Mouse (Mus musculus): ENCODE data around the gene Lao1.
"Not testable (repeated sequence)": the region's sequence is repeated elsewhere in the genome, so short reads cannot be mapped to it uniquely, and the experiment has no call there.

The Lao1 gene

DNA sequence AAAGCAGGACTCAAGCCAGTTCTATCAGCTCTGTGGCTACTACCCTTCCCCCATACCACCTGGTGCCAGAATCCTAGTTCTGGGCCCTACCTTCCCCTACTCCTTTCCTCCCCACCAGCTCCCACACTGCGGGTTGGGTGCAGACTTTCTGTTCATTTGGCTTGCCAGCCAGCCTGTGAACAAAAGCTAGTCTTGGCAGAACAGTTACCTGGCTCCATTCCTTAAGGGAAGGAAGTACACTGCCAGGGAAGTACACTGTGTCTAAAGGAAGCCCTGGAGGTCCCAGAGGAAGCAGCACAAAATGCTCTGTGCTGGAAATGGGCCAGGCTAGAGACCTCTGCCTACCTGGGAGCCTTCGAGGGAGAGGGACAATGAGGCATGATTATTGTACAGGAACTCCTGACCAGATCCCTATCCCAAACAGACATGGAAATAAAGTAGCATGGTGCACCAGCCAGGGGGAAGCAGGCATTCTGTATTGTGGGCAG lies at the start of gene Lao1:
Gene Lao1 (plus strand): TSS at position 438 of the 488 bp plus-strand sequence.
- no peak for DNase-seq

- DNase-seq: not testable (repeated sequence)
Observed at GRCm38 (mm10) chr4:118917365-118917764, 44.0 kb upstream of the Lao1 start, which contains the start of gene Olfr1329. Gene Olfr1329, minus strand, starts transcription at chr4:118917465.

GRCm38 (mm10) chr4:118931326-118931725 lies 30.1 kb upstream of the Lao1 start:
- not testable (repeated sequence) for DNase-seq

GRCm38 (mm10) chr4:118938512-118938911 lies 22.9 kb upstream of the Lao1 start, which contains the start of gene Olfr1328:
Gene Olfr1328, minus strand, starts transcription at chr4:118938612.
- no peak for DNase-seq

DNA sequence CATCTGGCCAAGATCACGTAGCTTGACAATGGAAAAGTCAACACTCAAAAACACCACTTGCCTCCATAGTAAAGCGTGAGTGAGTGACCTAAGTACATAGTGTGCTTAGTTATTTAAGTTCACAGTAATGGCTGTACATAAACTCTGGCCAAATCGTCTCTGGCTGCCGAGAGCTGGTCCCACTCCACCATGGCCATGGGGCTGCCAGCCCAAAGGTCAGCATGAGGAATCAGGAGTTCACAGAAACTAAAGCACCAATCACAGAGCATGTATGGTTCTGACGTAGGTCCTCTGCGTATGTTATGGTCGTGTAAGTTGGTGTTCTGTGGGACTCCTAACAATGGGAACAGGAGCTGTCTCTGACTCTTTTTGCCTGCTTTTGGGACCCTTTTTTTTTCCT lies 2.6 kb upstream of the Lao1 start:
- DNase-seq: no peak

DNA sequence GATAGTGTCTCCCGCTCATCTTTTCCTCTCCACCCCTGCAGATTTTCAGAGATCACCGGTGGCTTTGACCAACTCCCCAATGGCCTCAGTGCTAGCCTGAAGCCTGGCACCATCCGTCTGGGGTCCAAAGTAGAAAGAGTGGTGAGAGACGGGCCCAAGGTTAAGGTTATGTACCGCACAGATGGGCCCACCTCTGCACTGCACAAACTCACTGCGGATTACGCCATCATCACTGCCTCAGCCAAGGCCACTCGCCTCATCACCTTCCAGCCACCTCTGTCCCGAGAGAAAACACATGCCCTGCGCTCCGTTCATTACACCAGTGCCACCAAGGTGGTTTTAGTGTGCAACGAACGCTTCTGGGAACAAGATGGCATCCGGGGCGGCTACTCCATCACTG lies 6.3 kb downstream of the Lao1 start:
- no peak for DNase-seq

DNA sequence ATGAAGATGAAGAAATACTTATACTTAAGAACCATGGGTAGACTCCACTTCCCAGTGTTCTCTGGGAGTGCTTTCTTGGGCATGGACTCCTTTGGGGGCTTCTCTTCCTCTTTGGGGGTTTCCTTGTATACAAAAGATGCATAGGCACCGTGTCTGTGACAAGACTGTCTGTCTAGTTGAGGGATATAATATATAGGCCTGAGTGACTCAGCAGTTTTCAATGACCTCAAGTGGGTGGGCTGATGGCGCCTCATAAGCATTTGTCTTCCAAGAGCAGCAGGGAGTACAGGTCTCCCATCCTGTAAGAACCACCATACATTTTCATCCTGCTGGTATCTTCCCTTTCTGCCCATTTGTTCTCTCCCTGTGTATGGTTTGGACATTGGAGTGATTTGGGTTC lies 11.9 kb downstream of the Lao1 start:
- DNase-seq: no peak

DNA sequence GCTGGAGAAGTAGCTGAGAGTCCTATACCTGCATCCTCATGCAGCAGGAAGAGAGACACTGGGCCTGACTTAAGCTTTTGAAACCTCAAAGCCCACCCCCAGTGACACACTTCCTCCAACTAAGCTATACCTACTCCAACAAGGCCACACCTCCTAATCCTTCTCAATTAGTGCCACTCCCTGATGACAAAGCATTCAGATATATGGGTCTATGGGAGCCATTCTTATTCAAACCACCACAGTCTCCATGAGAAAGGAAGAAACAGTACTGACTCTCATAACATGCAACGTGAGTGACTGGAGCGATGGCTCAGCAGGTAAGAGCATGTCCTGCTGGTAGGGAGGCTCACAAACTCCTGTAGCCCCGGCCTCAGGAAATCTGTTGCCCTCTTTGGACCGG lies 23.9 kb downstream of the Lao1 start:
- no peak for DNase-seq

- DNase-seq: no peak
Observed at GRCm38 (mm10) chr4:118988535-118988934, 27.2 kb downstream of the Lao1 start.

GRCm38 (mm10) chr4:118989331-118989730 lies 28.0 kb downstream of the Lao1 start:
- DNase-seq: no peak

DNA sequence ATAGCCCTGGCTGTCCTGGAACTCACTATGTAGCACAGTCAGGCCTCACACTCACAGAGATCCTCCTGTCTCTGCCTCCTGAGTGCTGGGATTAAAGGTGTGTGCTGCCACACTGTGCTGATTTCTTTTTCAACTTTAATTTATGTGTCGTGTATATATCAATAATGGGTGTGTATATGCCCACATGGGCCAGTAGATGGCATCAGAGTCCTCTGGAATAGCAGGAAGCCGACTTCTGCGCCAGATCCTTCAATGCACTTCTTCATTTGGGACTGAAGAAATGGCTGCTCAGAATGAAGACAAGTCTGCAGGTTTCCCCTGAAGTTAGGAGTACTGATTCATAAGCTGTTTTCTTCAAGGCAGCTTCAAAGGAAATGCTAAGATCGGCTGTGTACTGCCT lies 30.4 kb downstream of the Lao1 start:
- DNase-seq: no peak

DNA sequence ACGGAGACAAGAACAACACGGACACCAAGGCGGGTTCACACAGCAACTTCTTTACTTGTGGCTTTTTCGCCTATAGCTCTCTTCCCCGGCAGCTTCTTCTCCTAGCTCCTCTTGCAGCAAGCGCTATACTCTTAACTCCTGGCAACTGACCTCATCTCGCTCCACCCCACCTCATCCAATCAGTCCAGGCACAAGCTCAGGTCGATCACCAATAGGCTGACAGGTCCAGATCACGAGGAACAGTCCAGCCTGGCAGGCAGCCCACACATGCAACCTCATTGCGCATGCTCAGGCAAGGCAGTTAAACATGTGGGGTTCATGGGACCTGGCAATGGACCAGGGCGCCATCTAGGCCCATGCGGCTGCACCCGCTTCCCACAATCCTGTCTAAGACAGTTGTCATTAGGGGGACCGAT lies 35.8 kb downstream of the Lao1 start:
- no peak for DNase-seq

GRCm38 (mm10) chr4:118999691-119000486 lies 38.5 kb downstream of the Lao1 start:
- no peak for DNase-seq

GRCm38 (mm10) chr4:119001696-119002095 lies 40.3 kb downstream of the Lao1 start:
- DNase-seq: no peak

- DNase-seq: no peak
Observed at GRCm38 (mm10) chr4:119002512-119002911, 41.1 kb downstream of the Lao1 start.

DNA sequence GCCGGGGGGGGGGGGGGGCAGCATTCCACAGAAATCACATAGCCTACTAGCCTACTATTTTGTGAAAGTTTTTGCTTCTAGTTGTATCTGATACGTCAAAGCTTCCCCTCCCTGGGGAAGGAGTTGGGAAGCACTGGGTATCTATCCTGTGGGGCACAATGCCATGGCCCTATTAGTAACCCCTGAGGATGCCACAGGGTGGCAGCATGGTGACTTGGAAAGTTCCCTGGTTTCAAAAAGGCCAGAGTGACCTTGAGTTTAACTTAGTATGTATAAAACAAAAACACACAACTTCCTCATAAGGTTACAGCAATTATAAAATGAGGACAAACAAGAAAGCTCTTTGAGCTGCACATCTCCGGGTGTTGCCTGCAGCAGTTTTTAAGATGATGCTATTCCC lies 42.8 kb downstream of the Lao1 start:
- DNase-seq: no peak

DNA sequence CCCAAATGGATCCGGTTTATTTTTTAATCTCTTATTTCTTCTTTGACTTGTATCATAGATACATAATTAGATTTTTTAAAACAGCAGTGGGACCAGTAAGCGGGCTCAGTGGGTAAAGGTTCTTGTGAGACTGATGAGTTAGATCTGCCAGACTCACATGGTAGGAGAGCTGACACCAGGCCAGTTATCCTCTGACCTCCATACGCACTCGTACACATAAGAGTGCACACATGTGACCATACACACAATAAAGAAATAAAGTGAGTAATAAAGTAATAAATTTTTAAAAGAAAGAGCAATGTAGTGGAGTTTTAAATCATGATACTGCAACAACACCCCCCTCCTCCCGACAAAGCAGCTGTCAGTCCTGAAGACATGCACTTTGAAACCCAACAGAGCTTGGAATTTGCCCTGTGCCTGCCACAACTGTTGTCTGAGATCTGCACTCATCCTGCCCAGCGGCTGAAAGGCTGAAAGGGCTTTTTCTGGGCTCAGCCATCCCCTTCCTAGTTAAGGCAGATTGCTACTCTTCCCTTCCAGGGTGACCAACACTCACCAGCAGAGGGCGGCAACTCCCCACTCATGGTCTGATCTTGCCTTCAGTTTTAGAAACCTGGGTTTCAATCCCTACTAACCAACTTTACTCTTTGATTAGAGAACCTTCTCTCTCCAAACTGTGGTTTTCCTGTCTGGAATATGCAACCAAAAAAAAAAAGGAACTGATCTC lies 43.4 kb downstream of the Lao1 start:
- DNase-seq: peak; percentile 75 to 81

DNA sequence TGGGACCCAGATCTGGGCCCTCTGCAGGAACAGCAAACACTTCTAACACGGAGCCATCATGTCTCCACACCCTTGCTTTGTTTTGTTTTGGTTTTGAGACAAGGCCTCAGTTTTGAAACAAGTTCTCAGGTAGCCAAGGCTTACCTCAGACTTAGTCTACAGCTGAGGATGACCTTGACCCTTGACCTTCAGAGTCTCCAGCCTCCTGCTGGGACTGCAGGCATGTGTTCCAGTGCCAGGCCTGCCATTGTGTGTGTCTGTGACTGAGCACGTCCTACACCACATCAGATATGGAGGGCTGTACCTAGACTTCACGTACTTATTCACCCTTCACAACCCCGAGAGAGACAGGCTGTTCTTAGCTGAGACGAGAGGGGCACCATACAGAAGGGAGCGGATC lies 46.2 kb downstream of the Lao1 start:
- DNase-seq: no peak

- no peak for DNase-seq
Observed at GRCm38 (mm10) chr4:119008476-119008875, 47.1 kb downstream of the Lao1 start.

DNA sequence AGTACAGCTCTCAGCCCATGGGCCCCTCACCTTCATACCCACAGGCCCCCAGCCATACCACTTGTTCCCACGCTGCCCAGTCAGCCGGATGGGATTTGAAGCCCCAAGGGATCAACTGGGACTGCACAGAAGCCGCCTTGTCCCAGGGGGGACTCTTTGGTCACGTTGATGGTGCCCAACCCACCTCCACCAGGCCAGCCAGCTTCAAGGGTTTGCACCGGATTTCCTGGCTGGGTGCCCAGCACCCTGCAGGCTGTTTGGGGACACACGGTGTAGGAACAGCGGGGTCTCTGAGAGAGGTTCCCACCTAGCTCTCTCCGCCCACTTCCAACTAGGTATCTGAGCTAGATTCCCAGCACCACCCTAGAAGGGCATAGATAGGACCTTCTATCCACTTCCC lies 48.4 kb downstream of the Lao1 start:
- DNase-seq: no peak

- no peak for DNase-seq
Observed at GRCm38 (mm10) chr4:119011050-119011680, 49.8 kb downstream of the Lao1 start.

DNA sequence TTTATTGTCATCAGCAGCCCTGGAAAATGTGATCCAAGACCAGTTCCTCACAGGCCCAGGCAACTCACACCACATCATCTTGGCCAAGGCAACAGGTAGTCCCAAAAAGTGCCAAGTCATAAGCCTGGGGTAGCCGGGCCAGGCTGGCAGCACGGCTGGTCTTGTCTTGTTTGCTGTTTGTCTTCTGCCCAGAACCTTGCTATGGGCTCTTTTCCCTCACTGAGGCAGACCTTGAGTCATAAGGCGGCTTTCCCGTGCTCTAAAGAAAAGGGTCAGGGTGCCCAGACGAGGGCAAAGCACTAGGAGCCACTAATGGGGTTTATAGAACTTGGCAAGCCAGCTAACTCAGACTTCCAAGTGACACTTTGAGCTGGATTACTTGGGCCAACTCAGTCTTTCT lies 51.7 kb downstream of the Lao1 start:
- DNase-seq: no peak

DNA sequence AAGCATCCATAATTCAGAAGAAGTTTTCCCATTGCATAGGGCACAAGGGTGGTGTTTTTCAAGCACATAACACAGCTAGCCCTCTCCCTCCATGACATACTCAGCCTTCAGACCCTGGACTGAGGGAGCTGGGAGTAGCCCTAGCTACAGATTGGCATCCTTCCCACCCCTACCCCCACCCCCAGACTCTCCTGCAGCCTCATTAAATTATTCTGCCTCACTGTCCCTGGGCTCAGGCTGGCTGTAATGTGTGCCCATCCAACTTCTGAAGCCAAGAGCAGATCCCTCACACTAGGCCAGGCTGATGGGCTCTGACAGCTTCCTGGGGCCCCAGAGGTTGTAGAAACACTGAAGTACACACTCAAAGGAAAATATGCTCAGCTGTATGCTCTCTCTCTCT lies 53.6 kb downstream of the Lao1 start:
- DNase-seq: no peak
